Mouse (Mus musculus) bone marrow macrophage, adult 2 months (primary cell): ENCODE data around the gene Fars2.
"Not testable (repeated sequence)": the region's sequence is repeated elsewhere in the genome, so short reads cannot be mapped to it uniquely, and the experiment has no call there.

Experiments
- CTCF ChIP-seq: IDR thresholded peaks from 2 replicates; pipeline ENCODE4 v1.5.1; 2012; ENCODE audit warnings: low read depth, mild to moderate bottlenecking, low read length, moderate library complexity
- POLR2A ChIP-seq: IDR thresholded peaks from 2 replicates; pipeline ENCODE4 v1.6.1; 2012; ENCODE audit warnings: mild to moderate bottlenecking, low read depth, low read length, borderline replicate concordance

- TF ChIP-seq POLR2A, CTCF: not testable (repeated sequence)
These were observed 248.5 kb downstream of the Fars2 start for GRCm38 (mm10) chr13:36365719-36366118.
